Mouse (Mus musculus) heart, embryonic 15.5 days (tissue): ENCODE data around the gene Psme3. TPM values are rescaled to one million over a fixed set of nuclear protein-coding genes. Genes with fewer than 3 reads are reported as not detected.

Source experiments
- ATAC-seq: fragments of 200-750 bp; cut with Nextera tagmentation; replicated peaks from 2 replicates; pipeline ENCODE4 v1.8.0; 2017; ENCODE audit warnings: low read depth, moderate TSS enrichment; ENCODE audit not compliant: insufficient number of reproducible peaks, insufficient read depth, low FRiP score
- H3K27ac ChIP-seq: fragments of 300-500 bp; sonication (generic); 2 replicates; pipeline ENCODE4 v1.5.1; 2015; ENCODE audit warnings: mild to moderate bottlenecking, inconsistent platforms
- H3K27me3 ChIP-seq: fragments of 300-500 bp; sonication (generic); 2 replicates; pipeline ENCODE4 v1.6.1; 2015; ENCODE audit warnings: inconsistent platforms
- H3K36me3 ChIP-seq: fragments of 300-500 bp; sonication (generic); 2 replicates; pipeline ENCODE4 v1.6.1; 2015; ENCODE audit warnings: mild to moderate bottlenecking, inconsistent platforms
- H3K4me1 ChIP-seq: fragments of 300-500 bp; sonication (generic); replicated peaks from 2 replicates; pipeline ENCODE4 v1.6.1; 2015; ENCODE audit warnings: inconsistent platforms
- H3K4me2 ChIP-seq: fragments of 300-500 bp; sonication (generic); 2 replicates; pipeline ENCODE4 v1.6.1; 2015; ENCODE audit warnings: inconsistent platforms, mild to moderate bottlenecking, moderate library complexity
- H3K4me3 ChIP-seq: fragments of 300-500 bp; sonication (generic); 2 replicates; pipeline ENCODE4 v1.5.1; 2015; ENCODE audit warnings: mild to moderate bottlenecking, inconsistent platforms
- H3K9ac ChIP-seq: fragments of 300-500 bp; sonication (generic); 2 replicates; pipeline ENCODE4 v1.6.1; 2015; ENCODE audit warnings: mild to moderate bottlenecking, inconsistent platforms
- H3K9me3 ChIP-seq: fragments of 300-500 bp; sonication (generic); replicated peaks from 2 replicates; pipeline ENCODE4 v1.6.1; 2016; ENCODE audit warnings: inconsistent platforms
- WGBS: fragments of 180-500 bp; shearing (Covaris S2); methylation state at CpG from one replicate; pipeline ENCODE4 v1.1.7; 2015; ENCODE audit warnings: mixed read lengths; 5-methylcytosine and 5-hydroxymethylcytosine counted together
- polyA plus RNA-seq: library from polyadenylated mRNA; unstranded; fragments of >200 nt; fragmentation: Nextera tagmentation; extraction: Ambion mirVana; gene quantifications from 2 replicates; pipeline ENCODE4 v1.2.1, GENCODE M21; 2015

Gene Psme3
- polyA plus RNA-seq, 1 experiment from 2014 or later: 89.2 TPM

DNA sequence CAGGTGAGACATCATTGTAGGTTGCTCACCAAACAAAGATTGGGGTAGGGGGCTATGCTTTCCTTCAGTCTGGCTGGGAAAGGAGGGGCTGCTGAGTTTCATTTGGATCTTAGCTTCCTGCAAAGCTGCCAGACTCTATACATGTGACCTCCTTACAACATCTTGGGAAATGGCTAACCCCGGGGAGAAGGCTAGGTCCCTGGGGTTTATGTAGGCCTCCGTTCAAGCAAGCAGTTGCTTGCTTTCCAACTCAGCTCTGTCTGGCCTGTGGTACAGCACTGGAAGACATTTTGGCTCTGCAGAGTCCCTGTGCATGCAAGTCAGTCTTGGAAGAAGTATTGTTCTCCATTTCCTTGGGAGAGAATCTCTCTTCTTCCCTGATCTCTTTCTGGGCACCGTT, 16.5 kb downstream of the Psme3 start:
- 69% methylated on average over 3 of the region's 3 CpGs for WGBS
- no peak overlapping the region for H3K9ac ChIP-seq
- no peaks in the 10 kb centered on the region for H3K36me3 ChIP-seq
- 0 out of 2 replicates have a peak overlapping the region, but pooled peaks have one; percentile 9 for H3K27ac ChIP-seq
- H3K9me3 ChIP-seq: no peaks in the 10 kb centered on the region
- H3K4me3 ChIP-seq: peak overlapping the region; percentile 25
- H3K4me2 ChIP-seq: peak overlapping the region; percentile 40
- no peaks in the 10 kb centered on the region for H3K27me3 ChIP-seq
- H3K4me1 ChIP-seq: peaks cover 19% of the 10 kb centered on the region
- no peak for ATAC-seq

DNA sequence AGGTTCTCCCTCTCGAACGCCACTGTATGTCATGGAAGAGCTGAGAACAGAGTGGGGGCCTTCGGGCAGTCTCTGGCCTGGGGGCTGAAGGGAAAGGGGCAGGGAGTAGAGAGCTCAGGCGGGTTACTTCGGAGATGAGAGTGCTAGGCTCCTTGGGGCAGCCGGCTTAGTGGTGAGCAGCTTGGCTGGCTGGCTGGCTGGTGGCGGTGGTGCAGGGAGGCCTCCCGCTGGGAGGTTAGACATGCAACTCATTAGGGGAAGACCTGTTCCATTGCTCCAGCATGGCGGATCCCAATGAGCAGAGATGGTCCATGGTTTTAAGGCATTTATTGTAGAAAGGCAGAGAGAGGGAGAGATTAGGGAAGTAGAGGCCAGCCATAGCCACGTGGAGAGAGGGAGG, 18.0 kb downstream of the Psme3 start:
- no peak for ATAC-seq
- peak overlapping the region; percentile 13 for H3K4me3 ChIP-seq
- peak overlapping the region; percentile 39 for H3K4me2 ChIP-seq

GRCm38 (mm10) chr11:101334516-101334915, 18.5 kb downstream of the Psme3 start:
- peak overlapping the region; percentile 39 for H3K4me2 ChIP-seq
- no peak overlapping the region for H3K27ac ChIP-seq
- no peak for ATAC-seq
- H3K36me3 ChIP-seq: no peaks in the 10 kb centered on the region
- no peaks in the 10 kb centered on the region for H3K9me3 ChIP-seq
- H3K27me3 ChIP-seq: no peaks in the 10 kb centered on the region
- peaks cover 17% of the 10 kb centered on the region for H3K4me1 ChIP-seq
- peak overlapping the region; percentile 13 for H3K4me3 ChIP-seq
- 24% methylated on average over 6 of the region's 6 CpGs for WGBS
- no peak overlapping the region for H3K9ac ChIP-seq

More for the DNA sequence above, 18.0 kb downstream of the Psme3 start:
- Histone ChIP-seq H3K4me1 (peaks cover 21% of the 10 kb centered on the region), H3K9ac (no peak overlapping the region), H3K36me3 (no peaks in the 10 kb centered on the region), H3K27ac (no peak overlapping the region), H3K27me3 (no peaks in the 10 kb centered on the region), H3K9me3 (no peaks in the 10 kb centered on the region)
- WGBS: 46% methylated on average over 10 of the region's 10 CpGs

- no peaks in the 10 kb centered on the region for H3K36me3 ChIP-seq
- no peak overlapping the region for H3K4me2 ChIP-seq
- H3K27me3 ChIP-seq: no peaks in the 10 kb centered on the region
- H3K9ac ChIP-seq: no peak overlapping the region
- ATAC-seq: no peak
- no peak overlapping the region for H3K4me3 ChIP-seq
- no peaks in the 10 kb centered on the region for H3K9me3 ChIP-seq
- no peak overlapping the region for H3K27ac ChIP-seq
- peaks cover 17% of the 10 kb centered on the region for H3K4me1 ChIP-seq
- 81% methylated on average over 9 of the region's 9 CpGs for WGBS
Observed at GRCm38 (mm10) chr11:101335685-101336084, 19.7 kb downstream of the Psme3 start.

- H3K4me1 ChIP-seq: peaks cover 17% of the 10 kb centered on the region
- ATAC-seq: peak; percentile 73
- H3K27ac ChIP-seq: no peak overlapping the region; the same call in 1 of the 2 replicates
- peak overlapping the region; percentile 62 for H3K4me2 ChIP-seq
- no peaks in the 10 kb centered on the region for H3K27me3 ChIP-seq
- no peaks in the 10 kb centered on the region for H3K9me3 ChIP-seq
- WGBS: 1% methylated on average over 8 of the region's 9 CpGs
- no peak overlapping the region for H3K9ac ChIP-seq
- H3K36me3 ChIP-seq: no peaks in the 10 kb centered on the region
- peak overlapping the region; percentile 32 for H3K4me3 ChIP-seq
Observed at GRCm38 (mm10) chr11:101338123-101338760, 22.2 kb downstream of the Psme3 start.

DNA sequence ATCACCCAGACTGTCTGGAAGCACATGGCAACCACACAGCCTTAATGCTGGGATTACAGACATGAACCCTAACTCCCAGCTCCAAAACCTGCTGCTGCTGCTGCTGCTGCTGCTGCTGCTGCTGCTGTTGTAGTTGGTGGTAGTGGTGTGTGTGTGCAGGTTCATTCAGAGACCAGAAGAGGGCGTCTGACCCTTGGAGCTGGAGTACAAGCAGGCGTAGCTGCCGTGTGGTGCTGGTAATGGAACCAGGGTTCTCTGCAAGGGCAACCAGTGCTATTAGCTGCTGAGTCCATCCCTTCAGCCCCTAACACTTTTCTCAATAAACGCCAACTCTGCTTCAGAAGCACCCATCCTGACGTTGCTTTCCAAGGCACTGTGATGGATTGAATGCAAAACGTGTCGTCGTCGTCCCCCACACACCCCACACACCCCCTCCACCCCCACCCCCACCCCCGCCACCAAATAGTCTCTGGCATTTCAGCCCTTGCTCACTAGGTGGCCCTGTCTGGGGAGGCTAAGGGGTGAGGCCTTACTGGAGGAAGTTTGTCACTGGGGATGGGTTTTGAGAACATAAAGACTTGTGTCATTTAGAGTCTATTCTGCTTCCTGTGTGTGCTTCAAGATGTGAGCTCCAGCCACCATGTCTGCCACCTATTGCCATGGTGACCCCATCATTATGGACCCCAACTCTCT, 31.2 kb downstream of the Psme3 start:
- H3K4me1 ChIP-seq: no peaks in the 10 kb centered on the region
- H3K27me3 ChIP-seq: no peaks in the 10 kb centered on the region
- no peaks in the 10 kb centered on the region for H3K9me3 ChIP-seq
- 67% methylated on average over 10 of the region's 10 CpGs for WGBS
- no peak overlapping the region for H3K27ac ChIP-seq
- no peak overlapping the region for H3K9ac ChIP-seq
- no peak overlapping the region for H3K4me2 ChIP-seq
- H3K36me3 ChIP-seq: no peaks in the 10 kb centered on the region
- no peak for ATAC-seq
- H3K4me3 ChIP-seq: no peak overlapping the region

DNA sequence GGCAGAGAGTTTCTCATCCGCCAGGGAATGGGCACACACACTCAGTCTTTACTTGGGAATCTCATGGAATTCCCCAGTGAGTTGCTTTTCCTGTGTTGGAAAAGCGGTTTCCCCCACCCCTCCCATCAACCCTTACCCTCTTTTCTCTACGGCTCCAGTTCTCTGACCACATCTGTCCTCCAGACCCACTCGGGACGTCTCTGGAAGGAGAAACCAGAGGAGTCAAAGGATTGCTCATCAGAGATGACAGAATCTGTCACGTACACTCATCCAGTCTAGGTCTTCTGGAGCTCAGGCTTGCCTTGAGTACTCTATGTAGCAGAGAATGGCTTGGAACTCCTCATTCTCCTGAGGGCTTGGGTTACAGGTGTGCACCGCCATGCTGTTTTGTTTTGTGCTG, 32.8 kb downstream of the Psme3 start:
- no peak for ATAC-seq
- H3K4me2 ChIP-seq: no peak overlapping the region
- H3K4me3 ChIP-seq: no peak overlapping the region
- H3K27me3 ChIP-seq: no peaks in the 10 kb centered on the region
- no peaks in the 10 kb centered on the region for H3K9me3 ChIP-seq
- no peak overlapping the region for H3K9ac ChIP-seq
- H3K36me3 ChIP-seq: no peaks in the 10 kb centered on the region
- no peak overlapping the region for H3K27ac ChIP-seq
- WGBS: 55% methylated on average over 7 of the region's 7 CpGs
- no peaks in the 10 kb centered on the region for H3K4me1 ChIP-seq

GRCm38 (mm10) chr11:101349216-101349615, 33.2 kb downstream of the Psme3 start:
- Histone ChIP-seq H3K27ac (no peak overlapping the region), H3K4me2 (no peak overlapping the region)
- WGBS: 50% methylated on average over 3 of the region's 3 CpGs

GRCm38 (mm10) chr11:101351100-101351720, 35.2 kb downstream of the Psme3 start:
- Histone ChIP-seq H3K4me1 (no peaks in the 10 kb centered on the region), H3K4me3 (no peak overlapping the region), H3K4me2 (no peak overlapping the region), H3K9ac (no peak overlapping the region), H3K27ac (no peak overlapping the region), H3K27me3 (no peaks in the 10 kb centered on the region), H3K9me3 (no peaks in the 10 kb centered on the region), H3K36me3 (no peaks in the 10 kb centered on the region)
- 54% methylated on average over 11 of the region's 11 CpGs for WGBS
- ATAC-seq: no peak

More at GRCm38 (mm10) chr11:101349216-101349615, 33.2 kb downstream of the Psme3 start:
- Histone ChIP-seq H3K27me3 (no peaks in the 10 kb centered on the region), H3K36me3 (no peaks in the 10 kb centered on the region), H3K9ac (no peak overlapping the region), H3K4me1 (no peaks in the 10 kb centered on the region), H3K4me3 (no peak overlapping the region), H3K9me3 (no peaks in the 10 kb centered on the region)
- no peak for ATAC-seq

DNA sequence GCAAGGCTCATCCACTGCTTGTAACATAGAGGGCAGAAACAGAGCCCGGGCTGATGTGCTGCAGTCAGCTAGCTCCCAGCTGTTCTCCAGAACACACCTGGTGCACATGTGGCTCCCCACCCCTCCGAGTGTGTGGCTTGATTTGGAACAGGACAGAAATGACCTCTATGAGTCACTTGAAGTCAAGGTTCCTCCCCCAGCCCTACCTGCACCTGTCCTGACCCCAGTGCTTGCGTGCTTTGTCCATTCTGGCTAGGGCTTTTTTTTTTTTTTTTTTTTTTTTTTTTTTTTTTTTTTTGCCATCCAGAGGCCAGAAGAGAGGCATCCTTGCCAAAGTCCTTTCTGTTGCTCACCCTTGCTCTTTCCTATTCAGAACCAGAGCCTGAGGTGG, 35.7 kb downstream of the Psme3 start:
- H3K4me2 ChIP-seq: no peak overlapping the region
- H3K27ac ChIP-seq: no peak overlapping the region
- H3K4me1 ChIP-seq: no peaks in the 10 kb centered on the region
- WGBS: 61% methylated on average over 3 of the region's 3 CpGs
- H3K9ac ChIP-seq: no peak overlapping the region
- H3K4me3 ChIP-seq: no peak overlapping the region
- H3K27me3 ChIP-seq: no peaks in the 10 kb centered on the region
- H3K9me3 ChIP-seq: no peaks in the 10 kb centered on the region
- H3K36me3 ChIP-seq: no peaks in the 10 kb centered on the region
- no peak for ATAC-seq

DNA sequence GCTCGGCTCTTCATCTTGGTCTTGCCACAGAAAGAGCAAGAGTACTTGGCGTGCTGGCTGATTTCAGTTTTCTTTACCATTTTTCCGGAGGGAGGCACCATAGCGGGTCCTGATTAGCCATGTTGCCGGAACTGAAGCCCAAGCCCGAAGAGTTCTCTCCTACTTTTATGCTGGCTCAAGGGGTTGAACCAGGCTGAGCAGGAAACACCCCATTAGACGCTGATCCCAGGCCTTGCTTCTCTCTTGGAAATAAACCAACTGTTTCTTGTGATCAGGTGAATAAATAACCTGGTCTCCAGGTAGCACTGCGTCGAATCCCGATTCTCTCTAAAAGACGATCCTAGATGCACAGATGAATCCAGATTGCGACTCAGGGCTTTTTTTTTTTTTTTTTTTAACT, 37.4 kb downstream of the Psme3 start:
- H3K27me3 ChIP-seq: no peaks in the 10 kb centered on the region
- ATAC-seq: no peak
- no peak overlapping the region for H3K9ac ChIP-seq
- no peaks in the 10 kb centered on the region for H3K4me1 ChIP-seq
- no peak overlapping the region for H3K27ac ChIP-seq
- H3K36me3 ChIP-seq: no peaks in the 10 kb centered on the region
- H3K4me2 ChIP-seq: no peak overlapping the region
- H3K4me3 ChIP-seq: no peak overlapping the region
- WGBS: 81% methylated on average over 12 of the region's 12 CpGs
- no peaks in the 10 kb centered on the region for H3K9me3 ChIP-seq
